Mouse (Mus musculus): ENCODE measurements around the gene Rab7.

DNA sequence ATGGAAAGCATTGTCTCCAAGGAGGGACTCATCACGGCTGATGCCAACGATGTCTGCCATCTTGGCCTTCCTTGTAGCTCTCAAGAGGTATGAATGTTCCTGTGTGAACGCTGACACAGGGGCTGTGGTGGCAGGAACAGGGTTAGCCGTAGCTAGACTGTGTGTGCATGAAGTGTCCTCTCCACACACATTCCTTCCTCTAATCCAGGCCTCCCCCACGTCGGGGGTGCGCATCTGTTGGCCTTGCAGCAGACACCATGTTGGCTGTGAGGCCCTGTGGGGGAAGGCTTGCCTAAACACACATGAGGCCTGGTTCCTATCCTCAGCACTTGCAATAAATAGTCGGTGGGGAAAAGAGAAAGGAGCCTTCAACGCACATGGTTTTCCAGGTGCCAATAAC lies 48.5 kb downstream of the Rab7 start:
- TF ChIP-seq CTCF (IDR thresholded peaks at IDR 0.05; ENCODE audit: low read depth, low read length) (no peak), POLR2A (IDR thresholded peaks at IDR 0.05; ENCODE audit: insufficient read depth, low read length) (no peak), EP300 (IDR thresholded peaks at IDR 0.05; ENCODE audit: insufficient read depth, low read depth, low read length) (no peak)

Data from ES-Bruce4 (cell line).